8 mouse cellular contexts compared by ENCODE assay signal in genomic region chr1:162187352-162188120, GRCm38 (mm10).
DNase-seq lines count a peak whose midpoint lies in the region; ATAC-seq and TF ChIP-seq lines count a peak whose summit lies in the region.

No protein-coding gene starts in this region.

- no peak for ATAC-seq in forebrain, embryonic 11.5 days (replicated peaks; ENCODE audit: low FRiP score)
- ATAC-seq in forebrain, postnatal 0 days, result peak; percentile 77
- no peak for ATAC-seq in intestine, postnatal 0 days

- peaks cover 31% of the 10 kb centered on the region for H3K4me1 ChIP-seq in forebrain, embryonic 10.5 days
- peaks cover 2% of the 10 kb centered on the region; the same call in 1 of the 2 replicates for H3K4me1 ChIP-seq in forebrain, embryonic 11.5 days (replicated peaks; ENCODE audit: control insufficient read depth, insufficient read depth, low read length)
- no peaks in the 10 kb centered on the region for H3K4me1 ChIP-seq in forebrain, postnatal 0 days (ENCODE audit: insufficient read depth)
- H3K4me1 ChIP-seq in intestine, postnatal 0 days (replicated peaks; ENCODE audit: control insufficient read depth, insufficient read depth, low read length), result 0 out of 2 replicates have a peak, but pooled peaks cover 4% of the 10 kb centered on the region

- TF ChIP-seq CTCF in forebrain, postnatal 0 days (IDR thresholded peaks at IDR 0.05; ENCODE audit: low read depth), result no peak
- no peak for TF ChIP-seq CTCF in intestine, postnatal 0 days (IDR thresholded peaks at IDR 0.05; ENCODE audit: low read depth)

- 76% methylated on average over 8 of the region's 8 CpGs for WGBS in forebrain, embryonic 10.5 days
- WGBS in forebrain, embryonic 11.5 days, result 66% methylated on average over 8 of the region's 8 CpGs
- WGBS in forebrain, postnatal 0 days, result 33% methylated on average over 8 of the region's 8 CpGs
- WGBS in intestine, postnatal 0 days, result 50% methylated on average over 8 of the region's 8 CpGs

- DNase-seq in forebrain, embryonic 10.5 days (ENCODE audit: extremely low spot score, low spot score), result no peak
- DNase-seq in forebrain, embryonic 11.5 days (ENCODE audit: low spot score), result no peak
- DNase-seq in MN1 (ENCODE audit: low spot score), result peak; percentile 69
- peak; percentile 54 for DNase-seq in forebrain, postnatal 0 days
- DNase-seq in thymus, postnatal 25 days, result no peak
- DNase-seq in right cerebral cortex, postnatal 4 days, result no peak
- no peak for DNase-seq in right cerebral cortex, postnatal 10 days (ENCODE audit: low spot score in 2 of 2)

- no peaks in the 10 kb centered on the region for H3K36me3 ChIP-seq in forebrain, embryonic 10.5 days (replicated peaks)
- no peaks in the 10 kb centered on the region for H3K36me3 ChIP-seq in forebrain, embryonic 11.5 days (ENCODE audit: control insufficient read depth, insufficient read depth, low read length)
- no peaks in the 10 kb centered on the region for H3K36me3 ChIP-seq in forebrain, postnatal 0 days (ENCODE audit: insufficient read depth)
- no peaks in the 10 kb centered on the region for H3K36me3 ChIP-seq in intestine, postnatal 0 days (ENCODE audit: control insufficient read depth, insufficient read depth)

- no peak overlapping the region for H3K4me2 ChIP-seq in forebrain, embryonic 11.5 days (ENCODE audit: low read depth, low read length, severe bottlenecking)
- H3K4me2 ChIP-seq in forebrain, postnatal 0 days (ENCODE audit: low read depth), result no peak overlapping the region
- no peak overlapping the region for H3K4me2 ChIP-seq in intestine, postnatal 0 days (replicated peaks; ENCODE audit: low read depth)

- H3K27me3 ChIP-seq in forebrain, embryonic 10.5 days (ENCODE audit: poor library complexity, severe bottlenecking), result no peaks in the 10 kb centered on the region
- H3K27me3 ChIP-seq in forebrain, embryonic 11.5 days (ENCODE audit: control insufficient read depth, insufficient read depth, low read length), result no peaks in the 10 kb centered on the region
- no peaks in the 10 kb centered on the region for H3K27me3 ChIP-seq in forebrain, postnatal 0 days (ENCODE audit: insufficient read depth, low read length)
- H3K27me3 ChIP-seq in intestine, postnatal 0 days (replicated peaks; ENCODE audit: control insufficient read depth, insufficient read depth, low read length), result no peaks in the 10 kb centered on the region

- no peaks in the 10 kb centered on the region for H3K9me3 ChIP-seq in forebrain, embryonic 10.5 days
- H3K9me3 ChIP-seq in forebrain, embryonic 11.5 days (ENCODE audit: control insufficient read depth, low read length), result no peaks in the 10 kb centered on the region
- no peaks in the 10 kb centered on the region for H3K9me3 ChIP-seq in forebrain, postnatal 0 days (ENCODE audit: low read length)
- H3K9me3 ChIP-seq in intestine, postnatal 0 days (ENCODE audit: control insufficient read depth), result no peaks in the 10 kb centered on the region

- H3K9ac ChIP-seq in forebrain, embryonic 11.5 days (ENCODE audit: low read length), result no peak overlapping the region
- no peak overlapping the region for H3K9ac ChIP-seq in forebrain, postnatal 0 days
- no peak overlapping the region for H3K9ac ChIP-seq in intestine, postnatal 0 days (ENCODE audit: low read depth, low read length)

- H3K4me3 ChIP-seq in forebrain, embryonic 10.5 days, result no peak overlapping the region
- no peak overlapping the region for H3K4me3 ChIP-seq in forebrain, embryonic 11.5 days (ENCODE audit: low read depth, low read length)
- no peak overlapping the region for H3K4me3 ChIP-seq in forebrain, postnatal 0 days (ENCODE audit: low read depth, low read length)
- H3K4me3 ChIP-seq in intestine, postnatal 0 days (ENCODE audit: low read depth, low read length), result no peak overlapping the region

- peak overlapping the region; percentile 32; the same call in 1 of the 2 replicates for H3K27ac ChIP-seq in forebrain, embryonic 10.5 days
- H3K27ac ChIP-seq in forebrain, embryonic 11.5 days (ENCODE audit: low read depth, low read length), result no peak overlapping the region
- 0 out of 2 replicates have a peak overlapping the region, but pooled peaks have one; percentile 16 for H3K27ac ChIP-seq in forebrain, postnatal 0 days (ENCODE audit: low read depth, low read length)
- peak overlapping the region; percentile 22; the same call in 1 of the 2 replicates for H3K27ac ChIP-seq in intestine, postnatal 0 days (ENCODE audit: low read depth, low read length)

Comparison
In these comparisons a context has a peak if more than half of its experiments do, and no peak if none do; other contexts are left out.
1. DNase-seq: peak in MN1 (single experiment) and forebrain, postnatal 0 days (single experiment); none in forebrain, embryonic 10.5 days (single experiment), forebrain, embryonic 11.5 days (single experiment), thymus, postnatal 25 days (single experiment), right cerebral cortex, postnatal 4 days (single experiment) and right cerebral cortex, postnatal 10 days (0 of 2).